Mouse (Mus musculus) layer of hippocampus, postnatal 10 days (tissue): Measurements from ENCODE around the gene Hax1. TPM values are rescaled to one million over a fixed set of nuclear protein-coding genes. Genes with fewer than 3 reads are reported as not detected.

Source experiments
- DNase-seq, 2 experiments: peaks; one replicate each; pipeline ENCODE4 v3.0.0; 2021; ENCODE audit warnings: low spot score in 2 of 2
- long read RNA-seq: library from polyadenylated mRNA; stranded (forward); transcript quantifications from one replicate; pipeline ENCODE4 v2.0.0, GENCODE M21; 2023
- total RNA-seq, 2 experiments: library from RNA; stranded (reverse); gene quantifications; 2 replicates each; pipeline ENCODE4 v1.2.3; 2021

Hax1 gene
- 10 to 100 TPM; 60.7 to 67.3 TPM for total RNA-seq
- long read RNA-seq, transcript Hax1-201 (7 exons, 1,139 nt), result major isoform, 35 of 50 reads
- long read RNA-seq, partial matches to known transcripts, result 3 of 50 reads
- long read RNA-seq, other reads (novel, unspliced or antisense), result 7 of 50 reads

DNA sequence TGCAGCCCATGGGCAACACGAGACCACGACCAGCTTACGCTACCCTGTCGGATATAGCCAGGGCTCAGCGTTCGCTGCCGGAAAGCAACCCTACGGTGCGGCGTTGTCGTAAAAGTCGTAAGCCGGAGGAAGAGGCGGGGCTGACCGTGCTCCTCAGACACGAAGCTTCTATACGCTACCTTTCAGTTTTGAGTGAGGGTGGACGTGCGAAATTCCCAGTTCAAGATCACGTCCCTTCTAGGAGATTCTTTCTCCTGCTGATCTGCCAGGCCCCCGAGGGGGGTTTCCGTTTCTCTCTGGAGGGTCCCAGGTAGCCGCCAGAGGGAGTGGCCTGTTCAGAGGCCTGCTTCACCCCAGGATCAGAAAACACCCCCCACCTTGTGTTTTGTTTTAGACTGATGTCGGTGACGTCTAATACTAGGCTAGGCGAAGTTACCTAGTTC, at the start of gene Hax1:
Gene Hax1, minus strand, starts transcription at position 169 of the 443 bp plus-strand sequence.
- peak; percentile 96 for DNase-seq

DNA sequence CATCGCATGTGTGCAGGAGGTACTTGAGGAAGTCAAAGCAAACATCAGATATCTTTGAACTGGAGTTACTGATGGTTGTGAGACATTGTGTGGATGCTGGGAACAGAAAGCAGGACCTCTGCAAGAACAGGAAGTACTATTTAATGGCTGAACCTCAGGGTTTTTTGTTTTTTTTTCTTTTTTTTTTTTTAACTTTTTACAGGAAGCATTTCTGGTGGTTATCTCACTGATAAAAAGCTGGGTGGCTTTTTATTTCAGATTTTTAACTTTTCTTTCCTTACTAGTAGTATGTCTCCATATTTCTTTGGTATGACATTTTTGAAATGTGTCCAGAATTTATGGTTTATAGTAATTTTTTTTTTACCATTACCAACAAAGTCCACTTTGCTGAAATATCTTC, 37.7 kb upstream of the Hax1 start:
- DNase-seq, result no peak

DNA sequence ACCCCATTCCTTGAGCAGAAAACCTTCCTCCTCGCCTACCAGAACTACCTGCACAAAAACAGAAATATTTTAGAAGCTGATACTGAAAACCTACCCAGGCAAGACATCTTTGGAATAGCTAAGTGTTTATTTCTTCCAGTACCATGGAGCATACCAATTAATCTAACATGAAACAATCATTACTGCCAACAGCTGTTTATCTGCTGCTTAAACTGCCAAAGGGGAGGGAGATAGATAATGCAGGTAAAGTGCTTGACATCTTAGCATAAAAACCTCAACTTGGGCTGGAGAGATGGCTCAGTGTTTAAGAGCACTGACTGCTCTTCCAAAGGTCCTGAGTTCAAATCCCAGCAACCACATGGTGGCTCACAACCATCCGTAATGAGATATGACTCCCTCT, 36.1 kb upstream of the Hax1 start:
- DNase-seq, result no peak

DNA sequence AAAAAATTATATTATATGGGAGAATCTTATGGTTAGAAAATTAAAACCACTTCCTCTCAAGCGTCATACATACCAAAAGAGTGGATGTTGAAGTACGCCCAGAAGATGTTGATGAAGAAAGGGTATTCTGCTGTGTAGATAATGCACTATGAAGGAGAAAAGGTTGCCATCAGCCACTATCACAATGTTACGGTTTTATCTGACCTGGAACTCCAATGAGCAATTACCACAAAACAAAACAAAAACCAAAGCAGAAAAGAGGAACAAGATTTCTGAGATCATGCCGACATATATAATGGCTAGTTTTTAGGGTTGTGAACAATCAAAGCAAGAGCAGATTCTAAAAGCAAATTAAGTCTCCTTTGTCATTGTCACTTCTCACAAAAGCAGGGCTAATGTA, 18.0 kb upstream of the Hax1 start:
- no peak for DNase-seq

- no peak for DNase-seq
These were observed 11.7 kb upstream of the Hax1 start for GRCm38 (mm10) chr3:90010291-90010690.

DNA sequence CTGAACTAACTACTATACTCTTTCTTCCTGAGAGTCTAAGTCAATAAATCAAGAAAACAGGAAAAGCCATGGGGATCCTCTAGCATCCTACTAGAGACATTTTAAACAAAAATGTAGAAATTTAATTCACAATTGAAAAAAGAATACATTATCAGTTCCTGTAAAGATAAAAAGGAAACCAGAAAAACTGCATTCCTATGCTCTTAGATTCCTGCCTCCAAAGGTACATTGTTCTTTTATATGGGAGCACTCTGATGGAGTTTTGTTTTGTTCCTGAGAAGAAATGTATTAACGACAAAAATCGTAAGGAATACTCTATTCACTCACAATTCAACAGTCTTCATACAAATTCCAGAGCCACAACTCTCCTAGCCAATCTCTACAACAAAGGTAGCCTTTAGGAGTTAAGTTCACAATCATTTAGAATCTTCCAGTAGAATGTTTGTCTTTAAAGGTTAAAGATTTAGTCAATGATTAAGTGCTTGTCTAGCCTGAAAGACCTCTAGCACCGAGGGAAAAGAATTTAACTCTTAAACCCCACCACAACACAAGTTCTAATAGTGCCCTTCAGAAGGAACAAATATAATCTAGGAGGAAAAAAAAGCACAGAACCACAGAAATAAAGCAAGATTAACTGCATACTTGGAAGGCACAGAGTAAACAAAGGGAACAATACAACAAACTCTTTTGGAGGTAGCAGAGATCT, 5.7 kb upstream of the Hax1 start:
- no peak for DNase-seq

- no peak for DNase-seq
These were observed 1.2 kb upstream of the Hax1 start for GRCm38 (mm10) chr3:89999830-90000229.

- peak in 1 of 2 experiments; percentile 5 for DNase-seq
These were observed 510 bp upstream of the Hax1 start for GRCm38 (mm10) chr3:89999090-89999489.

DNA sequence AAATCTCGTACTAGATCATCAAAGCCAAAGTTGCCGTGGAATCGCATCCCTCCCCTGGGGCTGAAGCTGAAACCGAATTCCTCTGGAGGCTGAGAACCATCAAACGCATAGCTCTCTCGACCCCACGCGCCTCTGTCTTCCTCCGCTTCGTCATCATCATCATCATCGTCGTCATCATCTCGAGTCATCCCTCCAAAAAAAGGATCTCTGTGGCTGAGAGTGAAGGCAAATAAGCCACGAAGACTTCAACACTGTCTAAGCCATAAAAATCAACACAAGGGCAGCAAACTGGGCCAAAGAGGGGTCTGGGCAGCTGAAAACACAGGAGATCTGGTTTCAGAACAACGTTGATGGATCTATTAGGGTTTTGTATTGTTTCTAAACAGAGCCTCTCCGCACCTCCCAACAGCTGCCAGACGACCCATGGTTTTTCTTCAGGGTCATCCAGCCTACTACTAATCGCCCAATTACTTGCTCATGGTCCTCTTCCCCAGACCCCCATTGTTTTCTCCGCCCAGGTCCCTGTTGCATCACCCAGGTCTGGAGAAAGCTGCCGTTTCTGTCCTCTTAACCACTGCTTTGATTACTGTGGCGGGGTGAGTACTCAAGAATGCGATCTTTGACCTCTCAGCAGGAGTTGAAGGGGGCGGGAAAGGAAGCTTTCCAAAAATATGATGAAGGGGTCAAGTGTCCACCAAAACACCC, 637 bp downstream of the Hax1 start:
- peak in 1 of 2 experiments; percentile 20 for DNase-seq

GRCm38 (mm10) chr3:89994807-89995515, 3.6 kb downstream of the Hax1 start:
- DNase-seq, result no peak

- DNase-seq, result no peak
These were observed 10.8 kb downstream of the Hax1 start for GRCm38 (mm10) chr3:89987822-89988221.

GRCm38 (mm10) chr3:89987211-89987610, 11.4 kb downstream of the Hax1 start:
- no peak for DNase-seq

DNA sequence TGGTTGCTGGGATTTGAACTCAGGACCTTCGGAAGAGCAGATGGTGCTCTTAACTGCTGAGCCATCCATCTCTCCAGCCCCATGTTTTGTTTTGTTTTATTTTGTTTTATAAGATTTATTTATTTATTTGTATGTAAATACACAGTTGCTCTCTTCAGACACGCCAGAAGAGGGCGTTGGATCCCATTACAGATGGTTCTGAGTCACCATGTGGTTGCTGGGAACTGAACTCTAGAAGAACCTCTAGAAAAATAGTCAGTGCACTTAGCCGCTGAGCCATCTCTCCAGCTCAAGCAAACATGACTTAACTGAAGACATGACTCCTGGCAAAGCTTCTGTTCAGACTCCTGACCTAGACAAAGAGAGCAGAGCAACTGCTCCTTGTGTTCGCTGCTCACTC, 16.2 kb downstream of the Hax1 start:
- no peak for DNase-seq

- no peak for DNase-seq
These were observed 21.7 kb downstream of the Hax1 start for GRCm38 (mm10) chr3:89976859-89977258.

DNA sequence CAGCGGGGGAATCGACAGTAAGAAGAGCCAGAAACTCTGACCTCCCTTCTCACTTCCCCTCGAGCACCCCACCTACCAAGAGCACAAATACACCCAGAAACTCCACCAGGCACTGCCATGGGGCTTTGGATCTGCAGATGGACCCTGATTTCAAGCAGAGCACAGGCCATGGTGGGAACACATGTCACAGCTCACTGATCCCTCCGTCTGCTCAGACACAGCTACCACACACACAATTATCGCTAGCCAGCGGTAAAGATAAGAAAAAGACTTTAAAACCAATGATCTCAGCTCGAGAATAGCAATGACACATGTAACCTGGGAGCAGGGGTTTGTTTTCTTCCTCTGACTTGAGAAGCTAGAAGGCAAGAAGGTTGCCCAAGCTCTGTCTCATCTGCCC, 30.1 kb downstream of the Hax1 start:
- DNase-seq, result no peak

DNA sequence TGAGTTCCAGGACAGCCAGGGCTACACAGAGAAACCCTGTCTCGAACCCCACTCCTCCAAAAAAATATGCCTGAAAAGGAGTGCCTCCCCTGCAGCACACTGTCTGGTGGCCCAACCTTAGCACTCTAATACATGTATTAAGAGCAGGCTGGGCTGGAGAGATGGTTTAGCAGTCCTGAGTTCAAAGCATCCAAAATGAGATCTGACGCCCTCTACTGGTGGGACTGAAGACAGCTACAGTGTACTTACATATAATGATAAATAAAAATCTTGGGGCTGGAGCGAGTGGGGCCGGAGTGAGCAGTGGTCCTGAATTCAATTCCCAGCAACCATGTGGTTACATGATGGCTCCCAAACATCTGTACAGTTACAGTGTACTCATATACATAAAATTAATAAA, 31.6 kb downstream of the Hax1 start:
- no peak for DNase-seq

- no peak for DNase-seq
These were observed 32.6 kb downstream of the Hax1 start for GRCm38 (mm10) chr3:89965972-89966371.

- no peak for DNase-seq
These were observed 33.0 kb downstream of the Hax1 start for GRCm38 (mm10) chr3:89965557-89965956.

GRCm38 (mm10) chr3:89963926-89964739, 34.4 kb downstream of the Hax1 start:
- DNase-seq, result peak; percentile 64 to 72

DNA sequence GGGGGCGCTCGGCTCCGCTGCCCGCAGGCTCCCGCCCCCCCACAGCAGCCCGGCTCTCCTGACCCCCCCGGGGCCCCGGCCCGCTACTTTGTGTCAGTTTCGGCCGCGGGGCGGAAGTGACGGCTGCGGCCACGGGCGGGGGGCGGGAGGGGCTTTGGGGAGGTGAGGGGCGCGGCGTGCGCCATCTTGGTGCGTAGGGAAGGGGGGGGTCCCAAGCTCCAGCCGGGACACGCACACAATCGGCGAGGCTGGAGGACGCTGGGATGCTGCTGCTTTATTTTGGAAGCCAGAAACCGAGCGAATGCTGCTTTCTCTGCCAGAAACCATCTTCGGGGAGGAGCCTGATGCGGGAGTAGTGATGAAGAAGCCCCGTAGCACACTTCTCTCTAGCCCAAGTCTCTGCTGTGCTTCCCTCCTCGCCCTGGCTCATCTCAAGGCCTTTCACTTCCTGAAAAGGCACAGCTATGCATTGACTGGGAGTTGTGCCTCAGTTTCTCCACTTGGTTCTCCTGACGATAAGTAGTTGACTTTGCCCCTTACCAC, 35.3 kb downstream of the Hax1 start, which contains the start of gene Atp8b2:
Gene Atp8b2, minus strand, starts transcription at position 288 of the 543 bp plus-strand sequence.
- peak; percentile 66 to 76 for DNase-seq
